17 mouse cellular contexts compared by ENCODE assay signal in the genomic region with DNA sequence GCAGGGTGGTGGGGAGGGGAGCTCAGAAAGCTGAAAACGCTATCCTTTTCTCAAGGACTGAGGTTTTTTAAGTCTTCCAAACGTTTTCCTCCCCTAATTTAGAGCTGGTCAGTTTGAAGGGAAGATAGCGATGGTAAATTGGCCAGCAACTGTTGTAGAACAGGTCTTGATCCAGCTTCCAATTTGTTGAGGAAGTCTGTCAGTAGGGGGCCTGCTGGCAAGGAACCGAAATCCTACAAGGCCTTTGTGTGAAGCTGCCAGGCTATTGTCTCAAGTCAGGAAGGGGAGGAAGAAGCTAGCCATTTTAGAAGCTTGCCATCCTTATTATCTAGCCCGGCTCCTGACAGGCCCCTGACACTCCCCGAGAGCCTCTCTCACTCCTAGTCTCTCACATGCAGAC. TPM values are rescaled to one million over a fixed set of nuclear protein-coding genes. Genes with fewer than 3 reads are reported as not detected.
DNase-seq lines count a peak whose midpoint lies in the region; ATAC-seq and TF ChIP-seq lines count a peak whose summit lies in the region.
"Had no signal": no experiment of that assay in that cellular context is flagged by ENCODE, and none has a peak within 500 bp of the region (broad histone marks: within the 10 kb centered on the region; RNA-seq: fewer than 3 reads in every experiment).

No protein-coding gene starts in this region.

- H3K9me3 ChIP-seq in heart, embryonic 12.5 days (replicated peaks) = peaks cover 15% of the 10 kb centered on the region

- 56% methylated on average over 6 of the region's 6 CpGs for WGBS in heart, embryonic 12.5 days
- 48% methylated on average over 6 of the region's 6 CpGs for WGBS in lung, adult 2 months

- 0 out of 2 replicates have a peak, but pooled peaks have one; percentile 2 for TF ChIP-seq CTCF in lung, adult 2 months (IDR thresholded peaks at IDR 0.05; ENCODE audit: insufficient read depth, low read length)

- no peak overlapping the region for H3K4me2 ChIP-seq in heart, embryonic 12.5 days
- H3K4me2 ChIP-seq: heart, embryonic 13.5 days; limb, embryonic 13.5 days had no signal

- H3K36me3 ChIP-seq in heart, embryonic 12.5 days = no peaks in the 10 kb centered on the region
- H3K36me3 ChIP-seq: heart, embryonic 13.5 days; hindbrain, embryonic 10.5 days; limb, embryonic 13.5 days had no signal

- no peak for ATAC-seq in heart, embryonic 12.5 days (ENCODE audit: insufficient number of reproducible peaks, low FRiP score)
- ATAC-seq: forebrain, embryonic 16.5 days; Patski had no signal

- no peak overlapping the region for H3K4me3 ChIP-seq in heart, embryonic 12.5 days
- H3K4me3 ChIP-seq in lung, adult 2 months (replicated peaks; ENCODE audit: extremely low read depth, low read depth, low read length) = no peak overlapping the region
- H3K4me3 ChIP-seq: gastrocnemius, adult 2 months; heart, embryonic 13.5 days; hindbrain, embryonic 10.5 days; left cerebral cortex, adult 2 months; limb, embryonic 13.5 days had no signal

- no peak overlapping the region for H3K27ac ChIP-seq in heart, embryonic 12.5 days (ENCODE audit: poor library complexity, severe bottlenecking)
- H3K27ac ChIP-seq: gastrocnemius, adult 2 months; heart, embryonic 13.5 days; hindbrain, embryonic 10.5 days; left cerebral cortex, adult 2 months; limb, embryonic 13.5 days had no signal

- H3K4me1 ChIP-seq in heart, embryonic 12.5 days (replicated peaks) = no peaks in the 10 kb centered on the region
- no peaks in the 10 kb centered on the region for H3K4me1 ChIP-seq in lung, adult 2 months (ENCODE audit: control insufficient read depth, insufficient read depth, low read length)
- H3K4me1 ChIP-seq: hindbrain, embryonic 10.5 days had no signal

- H3K9ac ChIP-seq in heart, embryonic 12.5 days = no peak overlapping the region
- H3K9ac ChIP-seq: heart, embryonic 13.5 days; limb, embryonic 13.5 days had no signal

- DNase-seq in adrenal gland, postnatal 14 days = peak; percentile 10
- no peak for DNase-seq in adrenal gland, postnatal 25 days
- peak; percentile 29 for DNase-seq in heart, postnatal 4 days
- DNase-seq in lung, adult 2 months = no peak
- no peak for DNase-seq in lung, postnatal 25 days (ENCODE audit: low spot score)
- peak; percentile 64 for DNase-seq in lung, postnatal 10 days
- no peak for DNase-seq in testis, postnatal 14 days (ENCODE audit: low spot score)
- DNase-seq: embryo, embryonic 11 days; gastrocnemius, adult 2 months; right cerebral cortex, postnatal 4 days had no signal

- no peak for TF ChIP-seq POLR2A in lung, adult 2 months (IDR thresholded peaks at IDR 0.05; ENCODE audit: borderline replicate concordance, extremely low read depth, low read depth, low read length)

- H3K27me3 ChIP-seq in heart, embryonic 12.5 days (replicated peaks) = no peaks in the 10 kb centered on the region
- H3K27me3 ChIP-seq: heart, embryonic 13.5 days; limb, embryonic 13.5 days; Patski had no signal

RNA-seq across cellular contexts. Expression of a gene that starts 10.6 kb away (rescaled TPM):
- total RNA-seq in adrenal gland, postnatal 14 days (2021) = 355 and 495 TPM in 2 replicates
- total RNA-seq in adrenal gland, postnatal 25 days (2021) = 194 and 195 TPM in 2 replicates
- total RNA-seq in heart, postnatal 4 days (2021) = 100 to 1,000 TPM; 848 to 855 TPM
- 2,303 and 2,375 TPM in 2 replicates for polyA plus RNA-seq in heart, embryonic 12.5 days (2016; fragmentation: Nextera tagmentation; extraction: Ambion mirVana)
- polyA plus RNA-seq in lung, adult 2 months (2012; rRNA removed) = 76.1 and 85.7 TPM in 2 replicates

RNA-seq across cellular contexts. Expression of a gene that starts 48.2 kb away (rescaled TPM):
- total RNA-seq in adrenal gland, postnatal 14 days (2021) = 86.8 and 97.9 TPM in 2 replicates
- 81.8 and 83.5 TPM in 2 replicates for total RNA-seq in adrenal gland, postnatal 25 days (2021)
- 10 to 100 TPM; 95.8 to 98.9 TPM for total RNA-seq in heart, postnatal 4 days (2021)
- polyA plus RNA-seq in heart, embryonic 12.5 days (2016; fragmentation: Nextera tagmentation; extraction: Ambion mirVana) = 46.2 and 50.8 TPM in 2 replicates
- polyA plus RNA-seq in lung, adult 2 months (2012; rRNA removed) = 108 and 150 TPM in 2 replicates

Comparison
In these comparisons a context has a peak if more than half of its experiments do, and no peak if none do; other contexts are left out.
1. DNase-seq: peak in adrenal gland, postnatal 14 days (single experiment), heart, postnatal 4 days (single experiment) and lung, postnatal 10 days (single experiment); none in adrenal gland, postnatal 25 days (single experiment), lung, adult 2 months (single experiment), lung, postnatal 25 days (single experiment) and testis, postnatal 14 days (single experiment).